Mouse (Mus musculus): Measurements from ENCODE around the gene Slc26a11.

DNA sequence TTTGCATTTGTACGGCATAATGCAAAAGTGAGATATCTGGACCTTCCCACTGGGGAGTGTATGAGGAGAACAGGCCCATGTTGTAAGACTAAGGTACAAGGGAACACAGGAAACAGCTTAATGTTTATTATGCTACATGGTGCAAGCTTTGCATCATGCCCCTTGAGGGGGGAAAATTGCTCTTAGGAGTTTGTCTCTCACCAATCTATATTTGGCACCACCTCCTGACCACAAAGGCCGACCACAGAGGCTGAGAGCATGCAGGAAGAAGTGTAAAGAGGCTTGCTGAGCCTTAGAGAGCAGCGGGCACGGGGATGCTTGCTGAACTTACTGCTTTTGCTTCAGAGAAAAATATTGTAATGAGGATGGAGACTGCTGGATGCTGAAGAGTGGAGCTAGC is 29.5 kb downstream of the Slc26a11 start:
- TF ChIP-seq CTCF (IDR thresholded peaks at IDR 0.05; ENCODE audit: low read depth, low read length) (no peak), EP300 (IDR thresholded peaks at IDR 0.05; ENCODE audit: insufficient read depth, low read depth, low read length) (no peak), POLR2A (IDR thresholded peaks at IDR 0.05; ENCODE audit: insufficient read depth, low read length) (no peak)

All from ES-Bruce4 (cell line).